Mouse (Mus musculus) frontal cortex, postnatal 25 days (tissue): ENCODE data around the gene Usp1.
"Not testable (repeated sequence)": the region's sequence is repeated elsewhere in the genome, so short reads cannot be mapped to it uniquely, and the experiment has no call there.

ENCODE experiments used
- DNase-seq, 2 experiments: peaks; one replicate each; pipeline ENCODE4 v3.0.0; 2022; ENCODE audit warnings: low spot score in 2 of 2

Usp1 gene

DNA sequence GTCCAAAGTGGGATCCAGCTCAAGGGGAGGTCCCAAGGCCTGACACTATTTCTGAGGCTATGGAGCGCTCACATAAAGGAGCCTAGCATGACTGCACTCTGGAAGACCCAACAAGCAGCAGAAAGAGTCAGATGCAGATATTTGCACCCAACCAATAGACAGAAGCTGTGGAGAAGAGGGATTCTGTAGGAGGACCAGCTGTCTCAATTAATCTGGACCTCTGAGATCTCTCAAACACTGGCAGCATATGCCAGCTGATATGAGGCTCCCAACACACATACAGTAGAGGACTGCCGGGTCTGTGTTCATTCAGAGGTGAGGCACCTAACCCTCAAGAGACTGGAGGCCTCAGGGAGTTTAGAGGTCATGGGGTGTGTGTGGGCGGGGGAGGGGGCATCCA lies 56.4 kb downstream of the Usp1 start:
- not testable (repeated sequence) for DNase-seq

- no peak for DNase-seq
Measured at GRCm38 (mm10) chr4:98984701-98985100, 61.1 kb downstream of the Usp1 start.
